Mouse (Mus musculus) hindbrain, embryonic 11.5 days (tissue): ENCODE measurements around the gene Lyz1. TPM values are rescaled to one million over a fixed set of nuclear protein-coding genes. Genes with fewer than 3 reads are reported as not detected.
"Not testable (repeated sequence)": the region's sequence is repeated elsewhere in the genome, so short reads cannot be mapped to it uniquely, and the experiment has no call there.

Experiments used
- ATAC-seq: fragments of 200-750 bp; cut with Nextera tagmentation; 2 replicates; pipeline ENCODE4 v1.8.0; 2017; ENCODE audit warnings: mild to moderate bottlenecking, moderate TSS enrichment, moderate library complexity; ENCODE audit not compliant: low FRiP score
- DNase-seq: peaks from one replicate; pipeline ENCODE4 v3.0.0-alpha.2; 2015; ENCODE audit warnings: low spot score
- H3K27ac ChIP-seq: fragments of 300-500 bp; sonication (generic); 2 replicates; pipeline ENCODE4 v1.5.1; 2014; ENCODE audit warnings: mild to moderate bottlenecking, low read depth, low read length
- H3K27me3 ChIP-seq: fragments of 300-500 bp; sonication (generic); 2 replicates; pipeline ENCODE4 v1.6.1; 2014; ENCODE audit warnings: mild to moderate bottlenecking, low read length, moderate library complexity, mixed read lengths; ENCODE audit not compliant: control insufficient read depth, insufficient read depth
- H3K36me3 ChIP-seq: fragments of 300-500 bp; sonication (generic); 2 replicates; pipeline ENCODE4 v1.6.1; 2014; ENCODE audit warnings: mild to moderate bottlenecking, low read length, moderate library complexity, mixed read lengths; ENCODE audit not compliant: control insufficient read depth, insufficient read depth
- H3K4me1 ChIP-seq: fragments of 300-500 bp; sonication (generic); replicated peaks from 2 replicates; pipeline ENCODE4 v1.6.1; 2014; ENCODE audit warnings: low read length, mixed read lengths; ENCODE audit not compliant: control insufficient read depth, insufficient read depth
- H3K4me2 ChIP-seq: fragments of 300-500 bp; sonication (generic); replicated peaks from 2 replicates; pipeline ENCODE4 v1.6.1; 2014; ENCODE audit warnings: mild to moderate bottlenecking, low read depth, low read length
- H3K4me3 ChIP-seq: fragments of 300-500 bp; sonication (generic); 2 replicates; pipeline ENCODE4 v1.5.1; 2014; ENCODE audit warnings: low read depth, low read length
- H3K9ac ChIP-seq: fragments of 300-500 bp; sonication (generic); 2 replicates; pipeline ENCODE4 v1.6.1; 2014; ENCODE audit warnings: low read depth, low read length
- H3K9me3 ChIP-seq: fragments of 300-500 bp; sonication (generic); 2 replicates; pipeline ENCODE4 v1.6.1; 2016; ENCODE audit warnings: low read length; ENCODE audit not compliant: control insufficient read depth
- WGBS: fragments of 180-500 bp; shearing (Covaris S2); extraction: QIAGEN DNeasy Blood & Tissue Kit; methylation state at CpG from one replicate; pipeline ENCODE4 v1.1.7; 2014; 5-methylcytosine and 5-hydroxymethylcytosine counted together
- polyA plus RNA-seq: library from polyadenylated mRNA; unstranded; fragments of >200 nt; fragmentation: Nextera tagmentation; extraction: Ambion mirVana; gene quantifications from 2 replicates; pipeline ENCODE4 v1.2.1, GENCODE M21; 2014

The Lyz1 gene
- polyA plus RNA-seq, 1 experiment from 2014 or later = not detected

DNA sequence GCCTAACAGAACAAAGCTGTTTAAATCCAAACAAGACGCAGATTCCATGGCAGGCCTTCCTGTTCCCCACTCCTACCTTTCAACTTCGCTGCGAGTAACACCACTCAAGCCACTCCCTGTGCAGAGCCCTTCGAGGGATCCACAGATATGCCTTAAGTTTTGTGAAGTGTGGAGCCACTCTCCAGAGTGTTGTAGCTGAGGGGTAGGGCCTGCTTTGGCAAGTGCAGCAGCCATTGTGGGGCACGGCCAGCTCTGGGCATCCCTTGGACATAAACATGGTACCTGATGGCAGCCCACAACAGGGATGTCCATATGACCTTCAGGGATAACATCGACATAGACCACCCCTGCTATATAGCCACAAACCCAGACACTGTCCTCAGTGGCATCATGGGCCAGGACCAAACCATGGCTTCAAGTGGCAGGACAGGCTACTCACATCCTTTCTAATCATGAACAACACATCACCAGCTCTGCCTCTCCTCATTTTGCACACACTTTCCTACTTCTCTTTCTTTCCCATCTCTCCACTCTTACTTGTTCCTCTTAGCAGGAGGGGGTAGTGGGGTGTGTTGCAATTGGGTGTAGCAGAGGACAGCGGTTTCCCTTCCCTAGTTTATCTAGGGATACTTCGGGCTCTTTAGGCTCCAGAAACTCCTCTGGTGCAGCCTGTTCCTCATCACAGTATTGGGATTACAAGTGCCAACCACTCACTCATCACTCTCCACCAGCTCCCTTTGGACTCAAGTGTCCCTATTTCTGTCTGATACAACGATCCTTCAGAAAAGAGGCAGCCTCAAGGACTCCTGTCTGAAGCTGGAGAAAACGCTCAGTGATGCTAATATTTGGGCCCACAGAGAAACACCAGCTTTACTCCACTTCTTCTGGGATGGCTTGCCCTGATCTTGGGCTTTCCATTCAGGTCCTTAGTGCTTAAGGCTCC lies 7.8 kb downstream of the Lyz1 start:
- Histone ChIP-seq H3K27me3 (no peaks in the 10 kb centered on the region), H3K27ac (no peak overlapping the region), H3K4me2 (no peak overlapping the region), H3K9me3 (no peaks in the 10 kb centered on the region), H3K4me1 (no peaks in the 10 kb centered on the region), H3K4me3 (no peak overlapping the region), H3K36me3 (no peaks in the 10 kb centered on the region), H3K9ac (no peak overlapping the region)
- WGBS = 87% methylated on average over 10 of the region's 10 CpGs
- no peak for ATAC-seq
- no peak for DNase-seq

DNA sequence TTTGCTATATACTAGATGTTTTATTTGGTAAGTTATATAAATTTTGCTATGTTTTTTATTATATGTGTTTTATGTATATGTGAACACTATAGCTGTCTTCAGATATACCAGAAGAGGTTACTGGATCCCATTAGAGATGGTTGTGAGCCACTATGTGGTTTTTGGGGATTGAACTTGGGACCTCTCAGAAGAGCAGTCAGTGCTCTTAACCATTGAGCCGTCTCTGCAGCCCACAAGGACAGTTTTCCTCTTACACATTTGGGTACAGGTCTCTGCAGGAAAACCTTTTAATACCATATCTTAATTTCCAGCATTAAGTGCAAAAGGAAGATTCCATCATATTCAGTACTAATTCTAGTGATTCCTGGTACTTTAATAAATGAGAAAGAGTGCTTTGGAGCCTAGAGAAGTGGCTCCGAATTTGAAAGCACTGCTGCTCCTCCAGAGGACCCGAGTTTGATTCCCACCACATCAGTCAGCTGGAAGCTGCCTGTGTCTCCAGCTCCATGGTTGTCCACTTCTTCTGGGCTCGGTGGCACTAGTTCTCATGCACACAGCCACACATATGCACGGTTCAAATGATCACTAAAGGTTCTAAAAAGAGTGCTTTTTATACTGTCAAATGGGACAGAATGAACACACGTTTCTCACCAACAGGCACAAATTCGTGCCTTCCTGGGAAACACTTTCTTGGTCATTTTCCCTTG lies 8.6 kb downstream of the Lyz1 start:
- no peak overlapping the region for H3K27ac ChIP-seq
- H3K9me3 ChIP-seq = no peaks in the 10 kb centered on the region
- H3K36me3 ChIP-seq = no peaks in the 10 kb centered on the region
- DNase-seq (no peak), ATAC-seq (no peak)
- H3K27me3 ChIP-seq = no peaks in the 10 kb centered on the region
- H3K4me1 ChIP-seq = no peaks in the 10 kb centered on the region
- WGBS = 82% methylated on average over 7 of the region's 7 CpGs
- H3K9ac ChIP-seq = no peak overlapping the region
- no peak overlapping the region for H3K4me2 ChIP-seq
- H3K4me3 ChIP-seq = no peak overlapping the region

DNA sequence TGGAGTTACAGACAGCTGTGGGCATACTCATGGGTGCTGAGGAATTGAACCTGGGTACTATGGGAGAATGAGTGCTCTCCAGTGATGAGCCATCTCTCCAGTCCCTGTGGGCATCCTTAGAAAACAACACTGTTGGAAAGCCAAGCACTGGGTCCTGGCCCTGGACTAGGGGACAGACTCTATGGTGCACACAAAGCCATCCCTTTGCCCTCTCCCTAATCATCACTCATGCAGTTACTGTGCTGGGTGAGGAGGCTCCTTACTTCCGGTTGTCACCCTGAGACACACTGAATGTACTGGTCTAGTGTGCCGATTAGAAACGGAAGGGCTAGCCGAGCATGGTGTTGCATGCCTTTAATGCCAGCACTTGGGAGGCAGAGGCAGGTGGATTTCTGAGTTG lies 9.5 kb downstream of the Lyz1 start:
- not testable (repeated sequence) for H3K4me3 ChIP-seq, H3K4me1 ChIP-seq, H3K36me3 ChIP-seq, ATAC-seq, H3K27me3 ChIP-seq, H3K9ac ChIP-seq, DNase-seq, H3K27ac ChIP-seq, H3K4me2 ChIP-seq, H3K9me3 ChIP-seq
- 86% methylated on average over 4 of the region's 4 CpGs for WGBS

DNA sequence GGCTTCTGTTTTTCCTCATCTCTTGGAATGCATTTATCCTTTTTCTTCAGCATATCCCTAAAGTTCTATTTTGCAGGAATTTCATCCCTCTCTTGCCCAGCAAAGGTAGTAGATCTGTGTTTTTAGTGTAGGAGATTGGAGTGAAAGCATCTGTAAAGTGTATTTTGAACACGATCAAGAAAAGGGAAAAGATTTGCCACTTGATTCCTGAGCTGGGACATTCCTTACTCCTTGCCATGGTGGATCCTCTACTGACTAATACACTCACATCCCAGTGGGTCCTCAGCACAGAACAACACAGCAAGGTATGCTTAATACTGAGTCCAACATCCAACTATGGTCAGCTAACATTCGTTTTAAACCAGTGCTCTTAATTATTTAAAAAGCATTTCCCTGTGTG lies 10.1 kb downstream of the Lyz1 start:
- H3K27me3 ChIP-seq = no peaks in the 10 kb centered on the region
- WGBS = 82% methylated on average over 2 of the region's 2 CpGs
- no peak overlapping the region for H3K4me3 ChIP-seq
- no peaks in the 10 kb centered on the region for H3K4me1 ChIP-seq
- no peak overlapping the region for H3K4me2 ChIP-seq
- no peaks in the 10 kb centered on the region for H3K36me3 ChIP-seq
- no peak overlapping the region for H3K27ac ChIP-seq
- no peak for ATAC-seq
- DNase-seq = no peak
- H3K9ac ChIP-seq = no peak overlapping the region
- H3K9me3 ChIP-seq = no peaks in the 10 kb centered on the region

DNA sequence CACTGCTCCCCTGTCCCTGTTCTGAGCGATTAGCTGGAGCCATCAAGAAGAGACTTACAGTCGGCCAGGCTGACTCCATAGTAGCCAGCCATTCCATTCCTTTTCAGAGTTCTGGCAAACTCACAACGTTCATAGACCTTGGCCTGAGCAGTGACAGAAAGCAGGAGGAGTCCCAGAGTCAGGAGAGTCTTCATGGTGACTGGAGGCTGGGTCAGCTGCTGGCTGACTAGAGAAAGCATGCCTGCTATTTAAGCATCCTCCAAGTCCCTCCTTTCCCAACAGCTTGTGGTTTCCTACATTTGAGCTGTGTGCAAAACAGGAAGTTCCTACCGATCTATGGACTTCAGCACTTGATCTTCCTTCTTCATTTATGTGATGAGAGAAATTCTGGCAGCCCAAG lies 10.6 kb downstream of the Lyz1 start, which contains the start of gene Lyz2:
Lyz2 (minus strand) TSS at position 273 of the 400 bp plus-strand sequence.
- Histone ChIP-seq H3K27me3 (no peaks in the 10 kb centered on the region), H3K36me3 (no peaks in the 10 kb centered on the region), H3K4me2 (no peak within 1 kb of the TSS), H3K9ac (no peak within 1 kb of the TSS), H3K9me3 (no peaks in the 10 kb centered on the region), H3K4me3 (no peak within 1 kb of the TSS), H3K27ac (no peak within 1 kb of the TSS), H3K4me1 (no peaks in the 10 kb centered on the region)
- DNase-seq = no peak
- no peak for ATAC-seq
- 67% methylated on average over 4 of the region's 4 CpGs for WGBS

DNA sequence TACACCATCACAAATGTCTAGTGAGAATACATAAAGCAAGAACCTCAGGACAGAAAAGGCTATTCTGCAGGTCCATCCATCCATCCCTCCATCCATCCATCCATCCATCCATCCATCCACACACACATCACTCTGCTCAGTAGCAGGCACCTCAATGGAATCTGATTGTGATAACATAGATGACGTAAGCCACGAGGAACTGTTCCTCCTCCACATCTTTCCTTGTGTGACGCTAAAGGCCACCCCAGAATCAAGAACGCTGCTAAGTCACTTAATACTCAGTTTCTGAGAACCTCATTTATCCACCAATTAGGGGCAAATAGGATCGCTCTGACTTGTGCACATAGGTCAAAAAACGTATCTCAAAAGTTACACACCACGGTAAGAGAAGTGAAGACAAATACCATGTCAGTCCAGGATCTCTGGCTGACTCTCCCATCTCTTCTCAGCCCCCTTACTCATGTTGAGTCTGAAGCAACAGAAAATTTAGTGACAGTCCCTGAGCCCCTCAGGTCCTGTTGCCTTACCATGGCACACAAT lies 11.2 kb downstream of the Lyz1 start:
- Histone ChIP-seq H3K4me3 (no peak overlapping the region), H3K27me3 (no peaks in the 10 kb centered on the region), H3K9ac (no peak overlapping the region), H3K27ac (no peak overlapping the region), H3K36me3 (no peaks in the 10 kb centered on the region), H3K9me3 (no peaks in the 10 kb centered on the region), H3K4me2 (no peak overlapping the region), H3K4me1 (no peaks in the 10 kb centered on the region)
- WGBS = 92% methylated on average over 7 of the region's 7 CpGs
- DNase-seq = no peak
- ATAC-seq = no peak

DNA sequence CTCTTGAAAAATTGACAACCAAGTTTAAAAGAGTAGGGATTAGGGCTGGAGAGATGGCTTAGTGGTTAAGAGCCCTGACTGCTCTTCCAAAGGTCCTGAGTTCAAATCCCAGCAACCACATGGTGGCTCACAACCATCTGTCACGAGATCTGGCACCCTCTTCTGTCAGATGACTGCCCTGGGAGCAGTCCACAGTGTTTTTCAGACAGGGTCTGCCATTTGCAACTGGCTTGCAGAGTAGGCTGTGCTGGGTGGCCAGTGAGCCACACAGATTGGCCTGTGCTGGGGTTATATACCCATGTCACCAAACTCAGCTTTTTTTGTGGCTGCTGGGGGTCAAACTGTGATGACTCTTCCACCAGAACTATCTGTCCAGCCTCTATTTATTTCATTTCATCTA lies 12.7 kb downstream of the Lyz1 start:
- Histone ChIP-seq H3K9ac (no peak overlapping the region), H3K4me1 (no peaks in the 10 kb centered on the region), H3K4me3 (no peak overlapping the region), H3K36me3 (no peaks in the 10 kb centered on the region), H3K27ac (no peak overlapping the region), H3K9me3 (no peaks in the 10 kb centered on the region), H3K4me2 (no peak overlapping the region), H3K27me3 (no peaks in the 10 kb centered on the region)
- ATAC-seq (no peak), DNase-seq (no peak)
- 67% methylated on average over 1 of the region's 1 CpGs for WGBS

DNA sequence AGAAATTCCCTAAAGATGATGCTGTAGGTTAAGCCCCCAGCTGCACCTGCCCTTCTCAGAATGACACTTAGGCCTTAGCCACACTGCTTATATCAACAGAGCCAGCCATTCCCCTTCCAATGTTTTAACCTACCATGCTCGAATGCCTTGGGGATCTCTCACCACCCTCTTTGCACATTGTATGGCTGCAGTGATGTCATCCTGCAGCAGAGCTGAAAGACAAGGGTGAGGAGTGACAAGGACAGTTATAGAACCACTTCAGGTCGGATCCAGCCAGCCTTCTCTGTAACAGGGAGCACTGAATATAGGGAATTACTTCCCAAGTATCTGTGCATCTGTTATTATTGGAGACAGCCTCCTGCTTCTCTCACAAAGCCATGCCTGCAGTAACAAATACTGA lies 14.2 kb downstream of the Lyz1 start:
- not testable (repeated sequence) for H3K4me3 ChIP-seq, H3K9me3 ChIP-seq, H3K4me1 ChIP-seq, H3K9ac ChIP-seq, H3K36me3 ChIP-seq, H3K27ac ChIP-seq, H3K4me2 ChIP-seq, ATAC-seq, DNase-seq, H3K27me3 ChIP-seq
- 60% methylated on average over 2 of the region's 2 CpGs for WGBS
